Mouse (Mus musculus): ENCODE measurements at regions not wholly inside any gene's neighbourhood (a gene's known extent, or its start where the extent isn't known, plus 50 kb on each side); places are given as distances from the start of the nearest gene placed in this dataset.

- no peaks in the 10 kb centered on the region for H3K9me3 ChIP-seq (replicated peaks; ENCODE audit: control insufficient read depth, low read length)
- no peaks in the 10 kb centered on the region for H3K27me3 ChIP-seq (ENCODE audit: control insufficient read depth, insufficient read depth, low read length)
- DNase-seq (ENCODE audit: low spot score) (no peak), ATAC-seq (replicated peaks; ENCODE audit: insufficient number of reproducible peaks, low FRiP score, low TSS enrichment, low read depth) (no peak)
- no peak overlapping the region for H3K9ac ChIP-seq (replicated peaks; ENCODE audit: low read length)
- no peak overlapping the region for H3K4me2 ChIP-seq (ENCODE audit: low read depth, low read length)
- no peak overlapping the region for H3K27ac ChIP-seq (replicated peaks; ENCODE audit: low read depth, low read length)
- H3K4me1 ChIP-seq (ENCODE audit: control insufficient read depth, insufficient read depth, low read length): no peaks in the 10 kb centered on the region
- H3K4me3 ChIP-seq (ENCODE audit: low read depth, low read length): no peak overlapping the region
- H3K36me3 ChIP-seq (replicated peaks; ENCODE audit: control insufficient read depth, insufficient read depth, low read depth, low read length): no peaks in the 10 kb centered on the region
- WGBS: 66% methylated on average over 4 of the region's 4 CpGs
Measured at GRCm38 (mm10) chr3:34593279-34593678, 56.9 kb upstream of the Sox2 start.

- Histone ChIP-seq H3K27ac (replicated peaks; ENCODE audit: low read depth, low read length) (no peak overlapping the region), H3K4me1 (ENCODE audit: control insufficient read depth, insufficient read depth, low read length) (no peaks in the 10 kb centered on the region), H3K9me3 (replicated peaks; ENCODE audit: control insufficient read depth, low read length) (no peaks in the 10 kb centered on the region), H3K27me3 (ENCODE audit: control insufficient read depth, insufficient read depth, low read length) (no peaks in the 10 kb centered on the region), H3K4me3 (ENCODE audit: low read depth, low read length) (no peak overlapping the region), H3K36me3 (replicated peaks; ENCODE audit: control insufficient read depth, insufficient read depth, low read depth, low read length) (no peaks in the 10 kb centered on the region), H3K4me2 (ENCODE audit: low read depth, low read length) (no peak overlapping the region), H3K9ac (replicated peaks; ENCODE audit: low read length) (no peak overlapping the region)
- DNase-seq (ENCODE audit: low spot score) (no peak), ATAC-seq (replicated peaks; ENCODE audit: insufficient number of reproducible peaks, low FRiP score, low TSS enrichment, low read depth) (no peak)
- 61% methylated on average over 8 of the region's 8 CpGs for WGBS
Measured at GRCm38 (mm10) chr3:34577896-34578530, 72.2 kb upstream of the Sox2 start.

GRCm38 (mm10) chr3:34577115-34577514 lies 73.1 kb upstream of the Sox2 start:
- no peak overlapping the region for H3K4me2 ChIP-seq (ENCODE audit: low read depth, low read length)
- H3K27me3 ChIP-seq (ENCODE audit: control insufficient read depth, insufficient read depth, low read length): no peaks in the 10 kb centered on the region
- no peak overlapping the region for H3K27ac ChIP-seq (replicated peaks; ENCODE audit: low read depth, low read length)
- H3K9ac ChIP-seq (replicated peaks; ENCODE audit: low read length): no peak overlapping the region
- H3K4me1 ChIP-seq (ENCODE audit: control insufficient read depth, insufficient read depth, low read length): no peaks in the 10 kb centered on the region
- 80% methylated on average over 6 of the region's 6 CpGs for WGBS
- H3K9me3 ChIP-seq (replicated peaks; ENCODE audit: control insufficient read depth, low read length): no peaks in the 10 kb centered on the region
- H3K36me3 ChIP-seq (replicated peaks; ENCODE audit: control insufficient read depth, insufficient read depth, low read depth, low read length): no peaks in the 10 kb centered on the region
- H3K4me3 ChIP-seq (ENCODE audit: low read depth, low read length): no peak overlapping the region
- DNase-seq (ENCODE audit: low spot score) (no peak), ATAC-seq (replicated peaks; ENCODE audit: insufficient number of reproducible peaks, low FRiP score, low TSS enrichment, low read depth) (no peak)

GRCm38 (mm10) chr3:34576159-34576558 lies 74.0 kb upstream of the Sox2 start:
- ATAC-seq (replicated peaks; ENCODE audit: insufficient number of reproducible peaks, low FRiP score, low TSS enrichment, low read depth) (no peak), DNase-seq (ENCODE audit: low spot score) (peak; percentile 41)
- 32% methylated on average over 11 of the region's 11 CpGs for WGBS
- Histone ChIP-seq H3K4me1 (ENCODE audit: control insufficient read depth, insufficient read depth, low read length) (no peaks in the 10 kb centered on the region), H3K27me3 (ENCODE audit: control insufficient read depth, insufficient read depth, low read length) (no peaks in the 10 kb centered on the region), H3K9ac (replicated peaks; ENCODE audit: low read length) (no peak overlapping the region), H3K36me3 (replicated peaks; ENCODE audit: control insufficient read depth, insufficient read depth, low read depth, low read length) (no peaks in the 10 kb centered on the region), H3K9me3 (replicated peaks; ENCODE audit: control insufficient read depth, low read length) (no peaks in the 10 kb centered on the region), H3K4me3 (ENCODE audit: low read depth, low read length) (no peak overlapping the region), H3K4me2 (ENCODE audit: low read depth, low read length) (no peak overlapping the region), H3K27ac (replicated peaks; ENCODE audit: low read depth, low read length) (no peak overlapping the region)

- ATAC-seq (replicated peaks; ENCODE audit: insufficient number of reproducible peaks, low FRiP score, low TSS enrichment, low read depth): no peak
- no peaks in the 10 kb centered on the region for H3K36me3 ChIP-seq (replicated peaks; ENCODE audit: control insufficient read depth, insufficient read depth, low read depth, low read length)
- H3K4me1 ChIP-seq (ENCODE audit: control insufficient read depth, insufficient read depth, low read length): no peaks in the 10 kb centered on the region
- H3K27me3 ChIP-seq (ENCODE audit: control insufficient read depth, insufficient read depth, low read length): no peaks in the 10 kb centered on the region
- 76% methylated on average over 9 of the region's 9 CpGs for WGBS
- H3K4me3 ChIP-seq (ENCODE audit: low read depth, low read length): no peak overlapping the region
- no peak overlapping the region for H3K27ac ChIP-seq (replicated peaks; ENCODE audit: low read depth, low read length)
- no peak overlapping the region for H3K4me2 ChIP-seq (ENCODE audit: low read depth, low read length)
- no peaks in the 10 kb centered on the region for H3K9me3 ChIP-seq (replicated peaks; ENCODE audit: control insufficient read depth, low read length)
- DNase-seq (ENCODE audit: low spot score): no peak
- no peak overlapping the region; the same call in 1 of the 2 replicates for H3K9ac ChIP-seq (replicated peaks; ENCODE audit: low read length)
Measured at GRCm38 (mm10) chr3:34574711-34575350, 75.4 kb upstream of the Sox2 start.

- no peaks in the 10 kb centered on the region for H3K4me1 ChIP-seq (ENCODE audit: control insufficient read depth, insufficient read depth, low read length)
- no peaks in the 10 kb centered on the region for H3K27me3 ChIP-seq (ENCODE audit: control insufficient read depth, insufficient read depth, low read length)
- WGBS: 92% methylated on average over 7 of the region's 7 CpGs
- ATAC-seq (replicated peaks; ENCODE audit: insufficient number of reproducible peaks, low FRiP score, low TSS enrichment, low read depth) (no peak), DNase-seq (ENCODE audit: low spot score) (no peak)
- H3K9me3 ChIP-seq (replicated peaks; ENCODE audit: control insufficient read depth, low read length): no peaks in the 10 kb centered on the region
- no peak overlapping the region for H3K4me3 ChIP-seq (ENCODE audit: low read depth, low read length)
- no peak overlapping the region for H3K9ac ChIP-seq (replicated peaks; ENCODE audit: low read length)
- no peaks in the 10 kb centered on the region for H3K36me3 ChIP-seq (replicated peaks; ENCODE audit: control insufficient read depth, insufficient read depth, low read depth, low read length)
- H3K4me2 ChIP-seq (ENCODE audit: low read depth, low read length): no peak overlapping the region
- H3K27ac ChIP-seq (replicated peaks; ENCODE audit: low read depth, low read length): no peak overlapping the region
Measured at GRCm38 (mm10) chr3:34573312-34573711, 76.9 kb upstream of the Sox2 start.

- H3K27ac ChIP-seq (replicated peaks; ENCODE audit: low read depth, low read length): no peak overlapping the region
- DNase-seq (ENCODE audit: low spot score) (no peak), ATAC-seq (replicated peaks; ENCODE audit: insufficient number of reproducible peaks, low FRiP score, low TSS enrichment, low read depth) (no peak)
- no peak overlapping the region for H3K4me3 ChIP-seq (ENCODE audit: low read depth, low read length)
- H3K27me3 ChIP-seq (ENCODE audit: control insufficient read depth, insufficient read depth, low read length): no peaks in the 10 kb centered on the region
- H3K4me1 ChIP-seq (ENCODE audit: control insufficient read depth, insufficient read depth, low read length): no peaks in the 10 kb centered on the region
- WGBS: 91% methylated on average over 6 of the region's 6 CpGs
- H3K4me2 ChIP-seq (ENCODE audit: low read depth, low read length): no peak overlapping the region
- H3K9me3 ChIP-seq (replicated peaks; ENCODE audit: control insufficient read depth, low read length): no peaks in the 10 kb centered on the region
- H3K36me3 ChIP-seq (replicated peaks; ENCODE audit: control insufficient read depth, insufficient read depth, low read depth, low read length): no peaks in the 10 kb centered on the region
- no peak overlapping the region for H3K9ac ChIP-seq (replicated peaks; ENCODE audit: low read length)
Measured at GRCm38 (mm10) chr3:34572081-34572480, 78.1 kb upstream of the Sox2 start.

GRCm38 (mm10) chr3:34571630-34572029 lies 78.6 kb upstream of the Sox2 start:
- no peaks in the 10 kb centered on the region for H3K36me3 ChIP-seq (replicated peaks; ENCODE audit: control insufficient read depth, insufficient read depth, low read depth, low read length)
- 84% methylated on average over 9 of the region's 9 CpGs for WGBS
- no peak overlapping the region for H3K27ac ChIP-seq (replicated peaks; ENCODE audit: low read depth, low read length)
- H3K4me1 ChIP-seq (ENCODE audit: control insufficient read depth, insufficient read depth, low read length): no peaks in the 10 kb centered on the region
- H3K9ac ChIP-seq (replicated peaks; ENCODE audit: low read length): no peak overlapping the region
- ATAC-seq (replicated peaks; ENCODE audit: insufficient number of reproducible peaks, low FRiP score, low TSS enrichment, low read depth) (no peak), DNase-seq (ENCODE audit: low spot score) (no peak)
- H3K9me3 ChIP-seq (replicated peaks; ENCODE audit: control insufficient read depth, low read length): no peaks in the 10 kb centered on the region
- no peak overlapping the region for H3K4me2 ChIP-seq (ENCODE audit: low read depth, low read length)
- H3K27me3 ChIP-seq (ENCODE audit: control insufficient read depth, insufficient read depth, low read length): no peaks in the 10 kb centered on the region
- no peak overlapping the region for H3K4me3 ChIP-seq (ENCODE audit: low read depth, low read length)
